Mouse (Mus musculus): Measurements from ENCODE around the gene Syt1. TPM values are rescaled to one million over a fixed set of nuclear protein-coding genes. Genes with fewer than 3 reads are reported as not detected.

The Syt1 gene
- polyA plus RNA-seq, 1 experiment from 2014 or later: 1.1 TPM

DNA sequence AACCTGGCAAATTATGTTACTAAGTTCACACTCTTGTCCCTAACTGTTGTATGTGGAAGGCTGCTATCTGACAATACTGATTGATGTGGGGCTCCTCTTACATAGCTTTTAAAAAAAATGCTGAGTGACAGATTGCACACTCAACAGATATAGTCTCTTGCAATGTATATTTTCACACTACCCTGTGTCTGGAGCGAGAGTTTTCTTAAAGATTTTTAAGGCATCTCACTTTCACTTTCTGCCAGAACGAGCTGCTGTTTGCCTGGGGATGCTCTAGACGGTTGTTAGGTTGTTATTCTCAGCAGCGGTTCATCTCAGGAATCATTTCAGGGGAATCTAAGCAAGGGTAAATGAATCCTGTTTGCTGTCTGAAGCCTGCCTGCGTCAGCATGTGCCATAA, 313.7 kb downstream of the Syt1 start:
- ATAC-seq (ENCODE audit: insufficient number of reproducible peaks, low FRiP score): no peak
- no peaks in the 10 kb centered on the region for H3K9me3 ChIP-seq (replicated peaks)
- H3K27me3 ChIP-seq (replicated peaks): no peaks in the 10 kb centered on the region
- H3K4me3 ChIP-seq: no peak overlapping the region
- no peak overlapping the region for H3K27ac ChIP-seq (ENCODE audit: poor library complexity, severe bottlenecking)
- H3K4me2 ChIP-seq: no peak overlapping the region
- 59% methylated on average over 5 of the region's 5 CpGs for WGBS
- no peaks in the 10 kb centered on the region for H3K4me1 ChIP-seq (replicated peaks)
- no peaks in the 10 kb centered on the region for H3K36me3 ChIP-seq
- no peak overlapping the region for H3K9ac ChIP-seq

DNA sequence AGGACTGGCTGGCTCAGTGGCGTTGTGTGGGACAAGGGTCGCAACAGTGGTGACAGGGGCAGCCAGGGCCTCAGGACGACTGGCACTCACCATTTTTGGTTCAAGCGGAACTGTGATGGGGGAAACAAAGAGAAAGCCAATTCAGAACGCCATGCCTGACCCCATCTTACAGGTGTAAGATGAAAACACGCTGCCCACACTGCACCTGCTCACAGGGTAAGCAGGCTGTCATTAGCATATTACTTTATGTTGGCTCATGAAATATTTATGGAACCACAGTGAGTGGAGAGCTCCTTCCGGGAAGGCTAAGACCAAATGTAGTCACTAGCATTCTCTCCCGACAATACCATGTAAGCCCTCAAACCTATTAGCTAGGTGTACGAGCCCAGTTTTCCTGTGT, 319.8 kb downstream of the Syt1 start:
- H3K27me3 ChIP-seq (replicated peaks): no peaks in the 10 kb centered on the region
- peaks cover 6% of the 10 kb centered on the region; the same call in 1 of the 2 replicates for H3K4me1 ChIP-seq (replicated peaks)
- no peak overlapping the region for H3K4me3 ChIP-seq
- no peak overlapping the region for H3K27ac ChIP-seq (ENCODE audit: poor library complexity, severe bottlenecking)
- H3K36me3 ChIP-seq: no peaks in the 10 kb centered on the region
- H3K9ac ChIP-seq: no peak overlapping the region
- no peak for ATAC-seq (ENCODE audit: insufficient number of reproducible peaks, low FRiP score)
- H3K9me3 ChIP-seq (replicated peaks): no peaks in the 10 kb centered on the region
- WGBS: 71% methylated on average over 9 of the region's 9 CpGs
- H3K4me2 ChIP-seq: no peak overlapping the region

DNA sequence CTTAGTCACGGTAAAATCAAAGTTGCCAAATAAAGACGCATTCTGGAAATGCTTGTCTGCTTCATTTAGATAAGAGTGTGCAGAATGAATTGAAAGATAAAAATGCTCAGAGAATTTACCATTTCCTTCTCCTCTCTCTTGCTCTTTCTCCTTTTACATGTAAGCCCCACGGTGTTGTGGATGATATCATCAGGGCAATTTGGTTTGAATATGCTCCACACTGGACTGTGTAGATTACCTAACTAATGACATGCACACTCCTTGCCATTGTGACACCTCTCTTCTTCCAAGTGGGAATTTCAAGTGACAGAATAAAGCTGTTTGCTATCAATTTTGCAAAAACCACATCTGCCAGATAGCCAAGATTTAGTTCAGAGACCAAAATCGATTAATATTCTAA, 324.1 kb downstream of the Syt1 start:
- Histone ChIP-seq H3K36me3 (no peaks in the 10 kb centered on the region), H3K27me3 (replicated peaks) (no peaks in the 10 kb centered on the region), H3K4me2 (no peak overlapping the region), H3K27ac (ENCODE audit: poor library complexity, severe bottlenecking) (no peak overlapping the region), H3K4me3 (no peak overlapping the region), H3K9ac (no peak overlapping the region), H3K9me3 (replicated peaks) (no peaks in the 10 kb centered on the region), H3K4me1 (replicated peaks) (peaks cover 6% of the 10 kb centered on the region; the same call in 1 of the 2 replicates)
- WGBS: 43% methylated on average over 4 of the region's 4 CpGs
- no peak for ATAC-seq (ENCODE audit: insufficient number of reproducible peaks, low FRiP score)

- Histone ChIP-seq H3K27me3 (replicated peaks) (no peaks in the 10 kb centered on the region), H3K4me3 (no peak overlapping the region), H3K9me3 (replicated peaks) (no peaks in the 10 kb centered on the region), H3K4me1 (replicated peaks) (peaks cover 16% of the 10 kb centered on the region), H3K27ac (ENCODE audit: poor library complexity, severe bottlenecking) (0 out of 2 replicates have a peak overlapping the region, but pooled peaks have one; percentile 28), H3K9ac (no peak overlapping the region), H3K36me3 (no peaks in the 10 kb centered on the region), H3K4me2 (peak overlapping the region; percentile 9; the same call in 1 of the 2 replicates)
- peak; percentile 59 for ATAC-seq (ENCODE audit: insufficient number of reproducible peaks, low FRiP score)
- 32% methylated on average over 14 of the region's 14 CpGs for WGBS
Observed at GRCm38 (mm10) chr10:108679675-108680390, 330.9 kb downstream of the Syt1 start.

- 72% methylated on average over 8 of the region's 8 CpGs for WGBS
- Histone ChIP-seq H3K27ac (ENCODE audit: poor library complexity, severe bottlenecking) (no peak overlapping the region), H3K4me2 (no peak overlapping the region), H3K4me3 (no peak overlapping the region), H3K4me1 (replicated peaks) (peaks cover 20% of the 10 kb centered on the region), H3K36me3 (no peaks in the 10 kb centered on the region), H3K9me3 (replicated peaks) (no peaks in the 10 kb centered on the region), H3K9ac (no peak overlapping the region), H3K27me3 (replicated peaks) (no peaks in the 10 kb centered on the region)
- peak; percentile 53; the same call in 1 of the 2 replicates for ATAC-seq (ENCODE audit: insufficient number of reproducible peaks, low FRiP score)
Observed at GRCm38 (mm10) chr10:108677053-108677452, 333.7 kb downstream of the Syt1 start.

- H3K27me3 ChIP-seq (replicated peaks): no peaks in the 10 kb centered on the region
- 82% methylated on average over 3 of the region's 3 CpGs for WGBS
- 0 out of 2 replicates have a peak, but pooled peaks cover under 1% of the 10 kb centered on the region for H3K4me1 ChIP-seq (replicated peaks)
- H3K36me3 ChIP-seq: no peaks in the 10 kb centered on the region
- H3K27ac ChIP-seq (ENCODE audit: poor library complexity, severe bottlenecking): no peak overlapping the region
- ATAC-seq (ENCODE audit: insufficient number of reproducible peaks, low FRiP score): no peak
- H3K9ac ChIP-seq: no peak overlapping the region
- no peaks in the 10 kb centered on the region for H3K9me3 ChIP-seq (replicated peaks)
- H3K4me2 ChIP-seq: no peak overlapping the region
- no peak overlapping the region for H3K4me3 ChIP-seq
Observed at GRCm38 (mm10) chr10:108668944-108669343, 341.8 kb downstream of the Syt1 start.

DNA sequence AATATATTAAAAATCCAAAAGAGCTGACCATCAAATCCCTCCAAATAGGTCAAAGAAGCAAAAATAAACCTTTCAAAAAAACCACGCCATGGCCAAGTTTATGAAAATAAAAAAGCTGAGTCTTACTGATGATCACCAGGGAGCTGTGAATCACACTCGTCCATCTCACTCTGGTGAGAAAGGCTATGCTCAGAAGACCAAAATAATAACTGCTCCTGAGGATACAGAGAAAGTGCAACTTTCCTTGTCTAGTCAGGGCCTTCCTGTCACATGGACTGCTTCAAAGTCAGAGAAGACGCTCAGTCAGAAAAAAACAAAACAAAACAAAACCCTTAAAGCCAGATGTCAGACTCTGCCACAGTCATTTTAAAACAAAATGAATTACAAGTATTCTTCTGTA, 350.5 kb downstream of the Syt1 start:
- H3K4me1 ChIP-seq (replicated peaks): no peaks in the 10 kb centered on the region
- H3K9ac ChIP-seq: no peak overlapping the region
- WGBS: 73% methylated on average over 3 of the region's 3 CpGs

GRCm38 (mm10) chr10:108658300-108658699, 352.5 kb downstream of the Syt1 start:
- Histone ChIP-seq H3K4me1 (replicated peaks) (0 out of 2 replicates have a peak, but pooled peaks cover under 1% of the 10 kb centered on the region), H3K9me3 (replicated peaks) (no peaks in the 10 kb centered on the region), H3K4me3 (no peak overlapping the region), H3K27ac (ENCODE audit: poor library complexity, severe bottlenecking) (no peak overlapping the region), H3K4me2 (no peak overlapping the region), H3K27me3 (replicated peaks) (no peaks in the 10 kb centered on the region), H3K36me3 (no peaks in the 10 kb centered on the region), H3K9ac (no peak overlapping the region)
- 68% methylated on average over 2 of the region's 2 CpGs for WGBS
- ATAC-seq (ENCODE audit: insufficient number of reproducible peaks, low FRiP score): no peak

More for the DNA sequence above, 350.5 kb downstream of the Syt1 start:
- Histone ChIP-seq H3K27me3 (replicated peaks) (no peaks in the 10 kb centered on the region), H3K4me2 (no peak overlapping the region), H3K27ac (ENCODE audit: poor library complexity, severe bottlenecking) (no peak overlapping the region), H3K9me3 (replicated peaks) (no peaks in the 10 kb centered on the region), H3K36me3 (no peaks in the 10 kb centered on the region), H3K4me3 (no peak overlapping the region)
- ATAC-seq (ENCODE audit: insufficient number of reproducible peaks, low FRiP score): no peak

DNA sequence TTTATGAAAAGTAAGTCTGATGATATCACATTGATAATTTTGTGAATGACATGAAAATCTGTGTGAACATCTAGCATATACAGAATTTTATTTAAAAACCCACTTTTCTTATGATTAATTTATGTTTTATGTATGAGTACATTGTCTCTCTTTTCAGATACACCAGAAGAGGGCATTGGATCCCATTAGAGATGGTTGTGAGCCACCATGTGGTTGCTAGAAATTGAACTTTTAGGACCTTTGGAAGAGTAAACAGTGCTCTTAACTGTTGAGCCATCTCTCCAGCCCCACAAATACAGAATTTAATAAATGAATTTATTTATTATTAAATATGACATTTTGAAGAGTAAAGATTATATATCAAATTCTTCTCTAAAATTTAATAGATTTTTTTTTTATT, 353.1 kb downstream of the Syt1 start:
- Histone ChIP-seq H3K27me3 (replicated peaks) (no peaks in the 10 kb centered on the region), H3K9ac (no peak overlapping the region), H3K36me3 (no peaks in the 10 kb centered on the region), H3K4me2 (no peak overlapping the region), H3K4me1 (replicated peaks) (peaks cover 6% of the 10 kb centered on the region; the same call in 1 of the 2 replicates), H3K27ac (ENCODE audit: poor library complexity, severe bottlenecking) (no peak overlapping the region), H3K9me3 (replicated peaks) (no peaks in the 10 kb centered on the region), H3K4me3 (no peak overlapping the region)
- no peak for ATAC-seq (ENCODE audit: insufficient number of reproducible peaks, low FRiP score)

DNA sequence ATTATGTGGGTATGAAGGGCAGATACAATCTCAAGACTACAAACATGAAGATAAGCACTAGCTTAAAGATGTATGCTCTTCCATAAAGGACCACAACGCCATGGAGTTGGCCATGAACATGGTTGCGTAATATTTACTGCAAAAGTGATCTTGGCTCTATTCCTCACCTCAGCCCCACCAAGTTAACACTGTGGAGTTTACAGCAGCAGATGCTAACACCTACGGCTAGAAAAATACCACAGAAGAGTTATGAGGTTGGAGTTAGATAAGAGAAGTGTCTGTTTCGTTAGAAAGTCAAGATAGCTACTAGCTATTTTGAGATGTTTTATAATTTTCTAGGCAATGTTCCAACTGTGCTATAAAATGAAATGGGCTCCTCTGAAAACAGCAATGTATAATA, 353.9 kb downstream of the Syt1 start:
- Histone ChIP-seq H3K36me3 (no peaks in the 10 kb centered on the region), H3K4me2 (no peak overlapping the region), H3K27me3 (replicated peaks) (no peaks in the 10 kb centered on the region), H3K9me3 (replicated peaks) (no peaks in the 10 kb centered on the region), H3K9ac (no peak overlapping the region), H3K27ac (ENCODE audit: poor library complexity, severe bottlenecking) (no peak overlapping the region), H3K4me3 (no peak overlapping the region), H3K4me1 (replicated peaks) (peaks cover 9% of the 10 kb centered on the region; the same call in 1 of the 2 replicates)
- WGBS: 53% methylated on average over 4 of the region's 4 CpGs
- no peak for ATAC-seq (ENCODE audit: insufficient number of reproducible peaks, low FRiP score)

DNA sequence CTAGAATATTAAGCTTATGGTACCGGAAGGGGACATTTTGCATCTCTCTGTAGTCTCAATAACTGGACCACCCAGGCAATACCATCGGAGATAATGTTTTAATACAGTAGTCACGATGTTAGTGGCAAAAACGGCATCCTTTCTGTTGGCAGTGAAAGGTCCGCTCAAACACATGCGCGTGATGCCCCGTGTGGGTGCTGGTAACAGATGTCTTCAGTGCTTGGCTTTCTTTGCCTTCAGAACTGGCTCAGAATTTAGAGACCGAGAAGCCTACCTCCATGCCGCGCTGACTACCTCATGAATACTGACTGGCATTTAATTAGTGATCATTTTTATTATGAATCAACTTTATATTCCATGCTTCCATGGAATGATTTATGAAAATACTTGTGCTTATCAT, 355.7 kb downstream of the Syt1 start:
- Histone ChIP-seq H3K9ac (no peak overlapping the region), H3K4me2 (no peak overlapping the region), H3K4me3 (no peak overlapping the region), H3K9me3 (replicated peaks) (no peaks in the 10 kb centered on the region), H3K36me3 (no peaks in the 10 kb centered on the region), H3K27ac (ENCODE audit: poor library complexity, severe bottlenecking) (no peak overlapping the region), H3K27me3 (replicated peaks) (no peaks in the 10 kb centered on the region), H3K4me1 (replicated peaks) (peaks cover 18% of the 10 kb centered on the region; the same call in 1 of the 2 replicates)
- ATAC-seq (ENCODE audit: insufficient number of reproducible peaks, low FRiP score): no peak
- WGBS: 91% methylated on average over 11 of the region's 11 CpGs

- ATAC-seq (ENCODE audit: insufficient number of reproducible peaks, low FRiP score): no peak
- Histone ChIP-seq H3K27me3 (replicated peaks) (no peaks in the 10 kb centered on the region), H3K9ac (no peak overlapping the region), H3K9me3 (replicated peaks) (no peaks in the 10 kb centered on the region), H3K27ac (ENCODE audit: poor library complexity, severe bottlenecking) (no peak overlapping the region; the same call in 1 of the 2 replicates), H3K4me2 (no peak overlapping the region), H3K36me3 (no peaks in the 10 kb centered on the region), H3K4me1 (replicated peaks) (peaks cover 18% of the 10 kb centered on the region; the same call in 1 of the 2 replicates), H3K4me3 (no peak overlapping the region)
- 51% methylated on average over 8 of the region's 8 CpGs for WGBS
Observed at GRCm38 (mm10) chr10:108652831-108653230, 358.0 kb downstream of the Syt1 start.
